Mouse (Mus musculus) layer of hippocampus, adult 2 months (tissue): ENCODE measurements around the gene Zfyve28. TPM values are rescaled to one million over a fixed set of nuclear protein-coding genes. Genes with fewer than 3 reads are reported as not detected.

ENCODE experiments used
- DNase-seq, 2 experiments: peaks; one replicate each; pipeline ENCODE4 v3.0.0; 2022; ENCODE audit warnings: low spot score in 2 of 2
- H3K27ac ChIP-seq: fragments of 200-600 bp; 2 replicates; pipeline ENCODE4 v1.8.1; 2022
- H3K4me3 ChIP-seq: fragments of 200-600 bp; 2 replicates; pipeline ENCODE4 v1.8.1; 2022; ENCODE audit warnings: mild to moderate bottlenecking
- CTCF ChIP-seq: fragments of 200-600 bp; conservative IDR thresholded peaks from 2 replicates; pipeline ENCODE4 v1.8.1; 2022; ENCODE audit warnings: antibody characterized with exemption, mild to moderate bottlenecking, moderate library complexity
- total RNA-seq, 2 experiments: library from RNA; stranded (reverse); gene quantifications; 2 replicates each; pipeline ENCODE4 v1.2.3; 2021

The Zfyve28 gene
- total RNA-seq, 2 experiments from 2014 or later = 35.0 to 35.8 TPM

DNA sequence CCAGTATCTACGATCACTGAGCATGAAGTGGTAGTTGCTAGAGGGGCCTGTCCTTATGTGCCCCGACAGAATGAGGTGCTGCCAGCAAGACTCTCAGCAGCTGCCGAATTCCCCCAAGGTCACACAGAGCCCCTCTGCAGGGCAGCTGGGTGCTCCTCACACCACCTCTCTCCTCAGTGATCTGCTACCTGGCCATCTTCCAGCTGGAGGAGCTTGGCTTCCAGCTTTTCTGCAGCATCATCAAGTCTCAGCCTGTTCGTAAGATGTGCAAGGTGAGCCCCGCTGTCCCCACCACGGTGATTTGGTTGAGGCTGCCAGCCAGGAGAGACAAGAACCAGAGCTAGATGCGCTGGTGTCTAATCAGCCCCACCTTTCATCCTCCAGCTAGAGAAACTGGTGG is 14.1 kb upstream of the Zfyve28 start:
- Histone ChIP-seq H3K27ac (no peak overlapping the region), H3K4me3 (no peak overlapping the region)
- TF ChIP-seq CTCF = no peak
- DNase-seq = no peak

DNA sequence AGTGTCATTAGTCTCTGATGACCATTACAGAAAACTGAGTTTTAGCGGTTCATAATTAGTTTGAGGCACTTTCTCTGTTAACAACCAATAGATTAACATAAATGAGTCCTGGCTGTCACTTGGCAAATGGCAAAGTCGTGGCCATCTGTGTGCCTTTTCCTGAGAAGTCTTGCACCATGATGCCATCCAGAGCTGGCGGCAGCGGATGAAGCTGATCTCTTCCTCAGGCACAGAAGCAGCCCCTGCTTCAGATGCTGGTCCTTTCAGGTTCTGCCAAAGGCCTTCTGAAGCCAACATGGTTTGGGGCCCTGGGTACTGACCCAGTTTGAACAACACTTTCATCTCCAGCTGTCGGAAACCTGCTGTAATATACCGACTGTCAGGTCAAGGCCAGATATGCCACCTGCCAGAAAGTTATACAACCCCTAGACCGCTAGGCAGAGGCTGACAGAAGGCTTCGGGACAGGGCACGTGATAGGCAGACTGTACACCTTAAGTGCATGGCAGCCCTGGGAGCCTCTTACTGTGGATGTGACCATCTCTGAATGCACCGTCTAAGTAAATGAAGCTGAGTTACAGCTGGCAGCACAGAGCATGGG is 10.8 kb upstream of the Zfyve28 start:
- TF ChIP-seq CTCF = no peak
- DNase-seq = no peak
- H3K4me3 ChIP-seq = no peak overlapping the region
- H3K27ac ChIP-seq = no peak overlapping the region

DNA sequence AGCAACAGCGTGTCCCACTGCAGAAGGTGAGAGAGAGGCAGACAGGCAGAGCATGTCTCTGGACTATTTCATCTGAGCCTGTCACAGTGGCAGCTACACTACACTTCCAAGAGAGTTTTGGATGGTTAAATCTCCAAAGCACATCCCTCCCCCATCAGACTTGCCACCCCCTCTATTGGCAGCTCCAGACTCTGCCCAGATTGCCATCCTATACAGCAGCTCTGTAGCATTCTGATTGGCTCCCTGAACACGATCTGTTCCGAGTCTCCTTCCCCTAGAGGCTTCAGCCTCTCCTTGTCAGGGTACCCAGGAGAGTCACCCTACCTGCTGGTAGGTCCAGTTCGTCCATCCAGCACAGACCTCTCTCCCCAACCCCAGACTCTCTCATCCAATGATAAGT is 9.8 kb upstream of the Zfyve28 start:
- TF ChIP-seq CTCF = no peak
- H3K4me3 ChIP-seq = no peak overlapping the region
- H3K27ac ChIP-seq = no peak overlapping the region
- no peak for DNase-seq

DNA sequence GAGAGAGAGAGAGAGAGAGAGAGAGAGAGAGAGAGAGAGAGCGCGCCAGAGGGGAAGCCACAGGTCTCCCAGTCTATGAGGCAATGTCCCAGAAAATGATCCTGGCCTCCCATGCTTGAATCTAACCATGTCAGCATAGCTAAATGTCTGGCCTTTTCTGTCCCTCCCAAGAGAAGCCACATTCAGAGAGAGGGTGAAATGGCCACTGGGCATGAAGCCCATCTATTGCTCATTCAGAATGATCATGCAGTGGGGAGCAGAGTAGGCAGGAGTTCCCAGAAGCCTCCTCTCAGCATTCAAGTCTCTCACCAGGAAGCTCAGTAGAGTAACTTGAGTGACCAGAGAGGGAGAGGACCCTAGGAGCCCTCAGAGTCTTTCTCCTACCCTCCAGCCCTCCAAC is 6.9 kb upstream of the Zfyve28 start:
- TF ChIP-seq CTCF = no peak
- no peak overlapping the region for H3K27ac ChIP-seq
- DNase-seq = no peak
- H3K4me3 ChIP-seq = no peak overlapping the region

GRCm38 (mm10) chr5:34294696-34295095 is 6.4 kb upstream of the Zfyve28 start:
- TF ChIP-seq CTCF = no peak
- no peak overlapping the region for H3K27ac ChIP-seq
- no peak for DNase-seq

DNA sequence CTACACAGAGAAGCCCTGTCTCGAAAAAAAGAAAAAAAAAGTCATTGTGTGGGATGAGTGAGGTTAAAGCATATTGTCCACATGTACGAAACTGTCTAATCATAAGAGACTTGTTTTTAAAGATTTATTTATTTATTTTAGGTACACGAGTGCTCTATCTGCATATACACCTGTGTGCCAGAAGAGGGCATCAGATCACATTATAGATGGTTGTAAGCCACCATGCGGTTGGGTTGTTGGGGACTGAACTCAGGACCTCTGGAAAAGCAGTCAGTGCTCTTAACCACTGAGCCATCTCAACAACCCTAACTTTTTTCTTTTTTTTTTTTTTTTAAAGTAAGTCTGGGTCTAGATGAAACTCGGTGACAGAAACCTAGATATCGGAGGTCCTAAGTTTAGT is 5.1 kb upstream of the Zfyve28 start:
- DNase-seq = no peak
- TF ChIP-seq CTCF = peak; percentile 63

More at GRCm38 (mm10) chr5:34294696-34295095, 6.4 kb upstream of the Zfyve28 start:
- H3K4me3 ChIP-seq = no peak overlapping the region

DNA sequence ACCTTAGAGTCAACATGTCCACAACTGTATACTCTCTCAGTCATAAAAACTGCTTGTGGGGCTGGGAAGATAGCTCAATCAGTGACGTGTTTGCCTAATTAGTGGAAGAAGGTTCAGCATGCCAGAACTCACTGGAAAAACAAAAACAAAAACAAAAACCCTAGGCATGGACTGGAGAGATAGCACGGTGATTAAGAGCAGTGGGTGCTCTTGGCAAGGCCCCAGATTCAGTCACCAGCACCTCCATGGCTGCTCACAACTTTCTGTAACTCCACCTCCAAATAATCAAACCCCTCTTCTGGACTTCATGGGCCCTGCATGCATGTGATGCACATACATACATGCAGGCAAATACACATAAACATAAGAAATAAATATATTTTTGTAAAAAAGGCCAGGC is 1.0 kb upstream of the Zfyve28 start:
- TF ChIP-seq CTCF = no peak
- H3K4me3 ChIP-seq = no peak overlapping the region
- DNase-seq = no peak
- no peak overlapping the region for H3K27ac ChIP-seq

More for the DNA sequence above, 5.1 kb upstream of the Zfyve28 start:
- H3K4me3 ChIP-seq = no peak overlapping the region
- no peak overlapping the region for H3K27ac ChIP-seq

- DNase-seq = no peak
- Histone ChIP-seq H3K4me3 (peak overlapping the region; percentile 73), H3K27ac (peak overlapping the region; percentile 88)
- no peak for TF ChIP-seq CTCF
Measured at GRCm38 (mm10) chr5:34287838-34288145, 457 bp downstream of the Zfyve28 start.

DNA sequence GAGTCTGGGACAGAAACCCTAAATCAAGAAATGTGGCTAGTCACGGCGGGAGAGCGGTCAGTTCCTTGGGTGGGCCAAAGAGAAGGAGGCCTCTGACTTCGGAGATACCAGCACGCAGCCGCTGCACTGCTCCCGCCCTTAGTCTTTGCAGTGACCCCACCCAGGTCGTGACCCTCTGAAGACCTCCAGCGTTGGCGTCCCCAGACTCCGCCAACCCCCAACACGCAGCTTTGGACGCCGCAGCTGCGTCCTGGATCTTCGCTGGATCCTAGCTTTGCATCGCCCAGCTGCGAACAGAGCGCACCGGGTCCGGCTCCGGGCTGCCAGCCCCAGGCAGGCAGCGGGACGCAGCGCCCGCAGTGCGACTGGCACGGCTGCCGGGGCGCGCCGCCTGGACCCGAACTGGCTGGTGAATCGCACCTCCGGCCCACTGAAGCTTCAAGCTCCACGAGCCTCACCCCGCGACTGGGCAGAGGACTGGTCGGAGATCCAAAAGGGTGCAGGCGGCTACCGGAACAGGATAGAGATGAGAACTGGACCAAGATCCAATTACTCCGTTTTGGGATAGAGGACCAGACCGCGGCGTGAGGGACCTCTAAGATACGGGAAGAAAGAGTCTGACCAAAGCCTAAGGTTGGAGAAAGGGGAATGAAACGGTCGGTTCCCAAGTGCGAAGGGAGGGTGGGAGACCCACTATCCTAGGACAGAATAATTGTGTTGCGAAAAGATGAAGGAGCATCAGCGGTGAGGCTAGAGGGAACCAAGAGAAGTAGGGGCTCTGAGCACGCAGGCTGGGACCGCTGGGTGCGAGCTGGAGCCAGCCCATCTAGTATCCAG is 1.0 kb downstream of the Zfyve28 start:
- Histone ChIP-seq H3K27ac (peak overlapping the region; percentile 88), H3K4me3 (peak overlapping the region; percentile 73)
- TF ChIP-seq CTCF = no peak
- DNase-seq = no peak

- H3K27ac ChIP-seq = no peak overlapping the region
- peak overlapping the region; percentile 73 for H3K4me3 ChIP-seq
- no peak for DNase-seq
- no peak for TF ChIP-seq CTCF
Measured at GRCm38 (mm10) chr5:34286516-34286915, 1.7 kb downstream of the Zfyve28 start.

DNA sequence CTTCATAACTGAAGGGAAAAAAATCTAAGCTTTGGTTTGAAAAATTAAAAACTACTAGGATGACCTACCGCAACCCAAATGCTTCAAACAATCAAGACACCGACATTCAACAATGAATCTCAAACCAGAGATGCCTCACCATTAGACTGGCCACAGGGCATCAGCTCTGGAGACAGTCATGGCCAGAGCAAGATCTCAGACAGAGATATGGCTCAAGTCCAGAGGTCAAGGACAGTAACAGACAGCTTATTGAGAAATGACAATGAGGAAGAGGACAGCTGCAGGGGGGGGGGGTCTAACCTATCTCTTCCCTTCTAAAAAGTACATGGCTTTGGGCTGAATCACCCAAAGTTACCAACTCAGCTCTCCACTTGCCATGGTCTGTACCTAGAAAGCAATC is 3.0 kb downstream of the Zfyve28 start:
- no peak for TF ChIP-seq CTCF
- DNase-seq = no peak
- no peak overlapping the region for H3K27ac ChIP-seq
- H3K4me3 ChIP-seq = no peak overlapping the region

GRCm38 (mm10) chr5:34284156-34284750 is 4.0 kb downstream of the Zfyve28 start:
- TF ChIP-seq CTCF = no peak
- H3K27ac ChIP-seq = no peak overlapping the region
- no peak overlapping the region for H3K4me3 ChIP-seq
- DNase-seq = no peak

DNA sequence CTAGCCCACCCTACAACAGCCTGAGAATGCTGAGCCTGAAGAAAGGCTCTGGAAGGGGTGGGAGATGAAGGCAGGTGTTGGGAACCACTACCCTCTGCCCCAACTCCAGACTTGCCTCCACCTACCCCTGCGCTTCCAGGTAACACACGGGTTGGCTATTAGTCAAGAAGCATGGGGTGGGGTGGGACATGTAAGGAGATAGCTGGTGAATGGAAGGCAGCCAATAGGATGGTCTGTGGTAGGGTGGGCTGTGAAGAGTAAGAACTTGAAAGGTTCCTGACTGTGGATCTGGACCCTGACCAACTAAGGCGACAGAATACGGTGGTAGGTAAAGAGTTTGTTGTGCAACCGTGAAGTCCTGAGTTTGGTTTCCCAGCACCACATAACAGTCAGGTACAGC is 4.9 kb downstream of the Zfyve28 start:
- DNase-seq = no peak
- Histone ChIP-seq H3K27ac (no peak overlapping the region), H3K4me3 (no peak overlapping the region)
- TF ChIP-seq CTCF = no peak

DNA sequence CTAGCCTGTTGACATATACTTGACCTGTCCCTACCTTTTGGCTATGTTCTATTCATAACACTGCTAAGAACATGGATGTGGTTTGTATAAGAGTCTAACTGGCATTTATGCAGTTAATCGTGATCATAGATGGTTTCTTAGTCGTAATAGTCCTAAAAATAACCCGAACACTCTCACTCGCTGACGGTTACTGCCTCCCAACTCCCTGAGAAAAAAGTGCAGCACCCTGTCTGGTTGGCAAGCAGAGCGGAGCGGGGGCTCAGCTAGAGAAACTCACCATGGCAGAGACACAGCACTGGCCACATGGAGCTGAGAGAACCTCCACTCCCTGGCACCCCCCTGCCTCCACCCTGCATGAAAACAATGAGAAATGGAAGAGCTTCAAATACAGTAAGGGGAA is 7.3 kb downstream of the Zfyve28 start:
- Histone ChIP-seq H3K4me3 (no peak overlapping the region), H3K27ac (no peak overlapping the region)
- no peak for TF ChIP-seq CTCF
- DNase-seq = no peak
